Mouse (Mus musculus) macrophage (primary cell): ENCODE results near the gene Blvrb. TPM values are rescaled to one million over a fixed set of nuclear protein-coding genes. Genes with fewer than 3 reads are reported as not detected.

Experiments
- H3K27ac ChIP-seq: fragments of 350-480 bp; formaldehyde crosslinking; 2 replicates; pipeline ENCODE4 v1.9.0; 2021
- H3K36me3 ChIP-seq: fragments of 350-480 bp; formaldehyde crosslinking; 2 replicates; pipeline ENCODE4 v1.9.0; 2021; ENCODE audit errors: inconsistent target
- H3K4me3 ChIP-seq: fragments of 350-480 bp; formaldehyde crosslinking; 2 replicates; pipeline ENCODE4 v1.9.0; 2021; ENCODE audit errors: inconsistent target
- H3K79me2 ChIP-seq: fragments of 350-480 bp; formaldehyde crosslinking; 2 replicates; pipeline ENCODE4 v1.9.0; 2021; ENCODE audit errors: inconsistent target
- WGBS: methylation state at CpG from one replicate; pipeline ENCODE4 v1.1.7; 2026; ENCODE audit warnings: inconsistent platforms; ENCODE audit not compliant: missing documents; 5-methylcytosine and 5-hydroxymethylcytosine counted together
- polyA plus RNA-seq: library from polyadenylated mRNA; stranded (reverse); fragments of 250-400 nt; gene quantifications from 3 replicates; pipeline ENCODE4 v1.2.4, GENCODE M21; 2018; ENCODE audit warnings: inconsistent platforms

Gene Blvrb
- polyA plus RNA-seq, 1 experiment from 2014 or later, result 318 TPM

- no peak overlapping the region for H3K27ac ChIP-seq
These were observed 12.7 kb downstream of the Blvrb start for GRCm38 (mm10) chr7:27460477-27460876.

DNA sequence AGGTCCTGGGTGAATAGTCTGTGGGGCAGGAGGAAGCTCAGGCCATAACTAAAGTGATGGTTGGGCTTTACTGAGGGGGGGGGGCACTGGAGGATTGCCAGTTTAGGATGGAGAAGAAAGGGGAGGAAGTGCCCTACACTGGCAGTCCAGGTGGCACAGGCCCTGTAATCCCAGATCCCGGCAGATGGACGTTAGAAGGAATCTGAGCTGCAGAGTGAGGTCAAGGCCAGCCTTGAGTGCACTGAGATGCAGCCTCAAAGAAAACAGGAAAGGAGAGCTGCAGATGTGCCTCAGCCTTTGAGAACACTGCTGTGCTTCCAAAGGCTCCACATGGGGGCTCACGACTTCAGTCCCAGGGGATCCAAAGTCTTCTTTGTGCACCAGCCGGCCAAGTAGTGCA lies 19.9 kb downstream of the Blvrb start:
- 83% methylated on average over 4 of the region's 4 CpGs for WGBS
- H3K27ac ChIP-seq, result no peak overlapping the region
- H3K4me3 ChIP-seq, result no peak overlapping the region
- peaks cover 30% of the 10 kb centered on the region; the same call in 1 of the 2 replicates for H3K36me3 ChIP-seq
- H3K79me2 ChIP-seq, result no peaks in the 10 kb centered on the region

More at GRCm38 (mm10) chr7:27460477-27460876, 12.7 kb downstream of the Blvrb start:
- Histone ChIP-seq H3K36me3 (peaks cover 51% of the 10 kb centered on the region; the same call in 1 of the 2 replicates), H3K4me3 (no peak overlapping the region), H3K79me2 (peaks cover 33% of the 10 kb centered on the region)
- WGBS, result 59% methylated on average over 6 of the region's 6 CpGs

DNA sequence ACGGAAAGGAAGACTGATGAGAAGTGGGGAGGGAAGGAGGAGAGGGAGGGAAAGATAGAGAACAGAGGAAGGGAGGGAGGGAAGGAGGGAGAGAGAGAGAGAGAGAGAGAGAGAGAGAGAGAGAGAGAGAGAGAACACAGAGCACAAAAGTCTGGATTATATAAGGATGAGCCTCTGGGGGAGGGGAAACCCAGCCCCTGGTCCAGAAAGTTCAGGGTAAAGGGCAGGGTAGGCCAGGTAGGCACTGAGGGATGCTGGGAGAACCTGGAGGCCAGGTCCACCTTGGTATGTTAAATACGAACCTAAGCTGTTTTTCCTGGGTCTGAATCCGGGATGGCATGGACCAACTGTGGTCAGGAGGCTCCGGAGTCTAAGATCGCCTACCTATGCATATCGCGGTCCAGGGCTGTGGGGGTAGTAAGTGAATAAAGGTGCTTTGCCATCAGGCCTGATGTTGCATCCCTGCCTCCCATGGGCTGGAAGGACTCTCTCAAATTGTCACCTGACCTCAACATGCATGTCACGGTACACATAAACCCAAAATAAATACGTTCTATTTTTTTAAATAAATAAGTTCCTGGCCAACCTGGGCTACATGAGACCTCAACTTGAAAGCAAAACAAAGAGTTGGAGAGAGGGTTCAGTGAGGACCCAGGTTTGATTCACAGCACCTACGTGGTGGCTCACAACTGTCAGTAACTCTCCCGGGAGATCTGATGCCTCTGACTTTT lies 23.8 kb downstream of the Blvrb start:
- Histone ChIP-seq H3K36me3 (peaks cover 7% of the 10 kb centered on the region), H3K79me2 (peaks cover 19% of the 10 kb centered on the region), H3K4me3 (no peak overlapping the region), H3K27ac (no peak overlapping the region)
- 93% methylated on average over 11 of the region's 11 CpGs for WGBS

- Histone ChIP-seq H3K79me2 (peaks cover 24% of the 10 kb centered on the region), H3K27ac (peak overlapping the region; percentile 78), H3K4me3 (peak overlapping the region; percentile 96), H3K36me3 (peaks cover 13% of the 10 kb centered on the region)
- WGBS, result 3% methylated on average over 7 of the region's 7 CpGs
These were observed 24.8 kb downstream of the Blvrb start for GRCm38 (mm10) chr7:27472596-27472995.

- Histone ChIP-seq H3K79me2 (peaks cover 24% of the 10 kb centered on the region), H3K27ac (peak within 1 kb of the TSS; percentile 78), H3K4me3 (peak within 1 kb of the TSS; percentile 96), H3K36me3 (peaks cover 13% of the 10 kb centered on the region)
- WGBS, result under 1% methylated on average over 31 of the region's 36 CpGs
These were observed 25.5 kb downstream of the Blvrb start, which contains the start of gene Sertad3 for GRCm38 (mm10) chr7:27473156-27473834. Gene Sertad3 (plus strand): TSS chr7:27473768.

DNA sequence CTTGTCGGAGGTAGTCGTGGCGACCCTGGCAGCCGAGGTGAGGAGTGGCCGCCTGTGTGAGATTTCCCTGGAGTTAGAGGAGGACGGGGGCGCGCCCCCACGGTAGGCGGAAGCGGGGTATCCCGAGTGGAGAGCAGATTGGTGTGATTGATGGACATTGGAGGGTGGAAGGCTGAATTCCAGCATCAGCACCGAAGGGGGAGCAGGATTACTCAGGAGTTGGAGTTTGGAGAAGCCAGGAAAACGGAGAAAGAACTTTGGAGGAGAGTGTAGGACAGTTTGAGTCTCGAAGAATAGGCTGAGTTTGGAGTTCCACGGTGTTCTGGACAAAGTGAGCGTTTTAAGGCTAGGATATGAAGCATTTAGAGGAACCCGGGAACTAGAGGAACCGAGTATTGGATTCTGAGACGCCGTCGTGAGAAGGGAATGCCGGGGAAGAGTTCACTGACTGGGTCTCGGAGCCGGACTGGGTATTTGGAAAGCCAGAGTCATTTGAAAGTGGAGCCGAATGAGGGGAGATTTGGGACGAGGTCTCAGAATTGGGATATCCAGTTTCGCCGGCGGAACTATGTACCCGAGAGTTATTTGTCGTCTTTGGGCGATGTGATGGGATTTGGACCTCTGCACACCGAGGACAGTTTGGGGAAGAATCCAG lies 26.2 kb downstream of the Blvrb start:
- 1% methylated on average over 34 of the region's 34 CpGs for WGBS
- Histone ChIP-seq H3K27ac (peak overlapping the region; percentile 78), H3K4me3 (peak overlapping the region; percentile 96), H3K36me3 (peaks cover 13% of the 10 kb centered on the region), H3K79me2 (peaks cover 24% of the 10 kb centered on the region)

GRCm38 (mm10) chr7:27474490-27474954 lies 26.7 kb downstream of the Blvrb start:
- H3K27ac ChIP-seq, result peak overlapping the region; percentile 78
- peak overlapping the region; percentile 96 for H3K4me3 ChIP-seq
- peaks cover 13% of the 10 kb centered on the region for H3K36me3 ChIP-seq
- 0% methylated on average over 23 of the region's 23 CpGs for WGBS
- peaks cover 24% of the 10 kb centered on the region for H3K79me2 ChIP-seq

DNA sequence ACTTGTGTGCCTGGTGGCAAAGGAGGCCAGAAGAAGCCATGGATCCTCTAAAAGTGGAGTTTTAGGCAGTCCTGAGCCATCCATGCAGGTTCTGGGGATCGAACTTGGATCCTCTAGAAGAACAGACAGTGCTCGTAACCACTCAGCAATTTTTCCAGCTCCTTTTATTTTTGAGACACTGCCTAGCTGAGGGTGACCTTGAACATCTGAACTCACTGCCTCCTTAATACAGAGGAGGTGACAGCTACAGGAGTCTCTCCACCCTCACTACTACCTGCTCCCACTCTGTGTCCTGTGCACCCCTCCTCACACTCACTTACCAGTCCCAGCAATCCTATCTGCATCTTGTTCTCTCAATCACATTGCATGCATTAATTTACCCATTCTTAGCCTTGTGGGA lies 27.8 kb downstream of the Blvrb start:
- H3K4me3 ChIP-seq, result no peak overlapping the region
- H3K79me2 ChIP-seq, result peaks cover 24% of the 10 kb centered on the region
- H3K27ac ChIP-seq, result no peak overlapping the region
- WGBS, result 100% methylated on average over 2 of the region's 2 CpGs
- peaks cover 13% of the 10 kb centered on the region for H3K36me3 ChIP-seq

DNA sequence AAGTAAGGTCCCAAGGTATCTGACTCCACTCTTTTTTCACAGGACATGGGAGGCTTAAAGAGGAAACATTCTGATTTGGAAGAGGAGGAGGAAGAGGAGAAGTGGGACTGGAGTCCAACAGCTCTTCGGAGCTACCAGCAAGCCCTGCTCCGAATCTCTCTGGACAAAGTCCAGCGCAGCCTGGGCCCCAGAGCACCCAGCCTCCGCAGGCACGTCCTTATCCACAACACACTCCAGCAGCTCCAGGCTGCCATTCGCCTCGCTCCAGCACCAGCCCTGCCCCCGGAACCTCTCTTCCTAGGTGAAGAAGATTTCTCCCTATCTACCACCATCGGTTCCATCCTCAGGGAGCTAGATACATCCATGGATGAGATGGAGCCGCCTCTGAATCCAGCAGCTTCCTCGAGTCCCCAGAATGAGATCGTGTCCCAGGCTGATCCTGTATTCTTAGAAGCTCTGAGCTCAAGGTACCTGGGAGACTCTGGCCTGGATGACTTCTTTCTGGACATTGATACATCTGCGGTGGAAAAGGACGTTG lies 28.4 kb downstream of the Blvrb start:
- Histone ChIP-seq H3K79me2 (peaks cover 24% of the 10 kb centered on the region), H3K36me3 (peaks cover 13% of the 10 kb centered on the region), H3K27ac (no peak overlapping the region), H3K4me3 (no peak overlapping the region)
- WGBS, result 96% methylated on average over 14 of the region's 14 CpGs

- Histone ChIP-seq H3K79me2 (peaks cover 24% of the 10 kb centered on the region), H3K36me3 (peaks cover 13% of the 10 kb centered on the region), H3K27ac (no peak overlapping the region), H3K4me3 (no peak overlapping the region)
- 69% methylated on average over 7 of the region's 7 CpGs for WGBS
These were observed 30.8 kb downstream of the Blvrb start for GRCm38 (mm10) chr7:27478561-27478960.

DNA sequence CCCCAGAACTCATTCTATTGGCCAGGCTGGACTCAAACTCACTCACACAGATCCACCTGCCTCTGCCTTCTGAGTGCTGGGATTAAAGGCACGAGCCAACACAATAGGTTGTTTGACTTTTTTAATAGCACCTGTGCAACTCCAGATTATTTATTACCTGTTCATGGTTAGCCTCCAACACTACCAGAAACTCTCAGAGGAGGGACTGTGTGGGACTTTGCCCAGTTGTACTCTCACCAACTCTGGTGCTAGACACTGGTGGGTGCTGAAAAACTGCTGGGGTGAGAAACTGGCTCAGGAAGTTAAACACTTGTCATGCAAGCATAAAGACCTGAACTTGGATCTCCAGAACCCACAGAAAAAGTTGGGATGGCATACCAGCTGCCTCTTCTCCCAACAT lies 32.0 kb downstream of the Blvrb start:
- peaks cover 13% of the 10 kb centered on the region for H3K36me3 ChIP-seq
- no peak overlapping the region for H3K27ac ChIP-seq

DNA sequence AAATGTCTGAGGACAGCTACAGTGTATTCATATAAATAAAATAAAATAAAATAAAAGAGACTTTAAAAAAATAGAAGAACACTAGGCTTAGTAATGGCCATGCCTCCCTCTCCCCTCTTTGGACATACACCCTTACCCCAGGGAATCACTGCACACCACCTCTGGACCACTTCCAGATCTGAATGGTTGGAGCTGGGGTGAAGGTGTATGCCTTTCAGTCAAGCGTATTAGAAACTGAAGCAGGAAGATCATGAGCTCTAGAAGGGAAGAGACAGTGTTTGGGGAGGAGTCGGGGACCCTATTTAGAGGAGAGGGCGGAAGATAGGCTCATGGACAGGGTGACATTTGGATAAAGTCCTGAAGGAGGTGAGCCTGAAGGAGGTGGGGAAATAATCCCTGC lies 32.7 kb downstream of the Blvrb start:
- H3K79me2 ChIP-seq, result peaks cover 22% of the 10 kb centered on the region
- H3K4me3 ChIP-seq, result no peak overlapping the region
- peaks cover 13% of the 10 kb centered on the region for H3K36me3 ChIP-seq
- WGBS, result 87% methylated on average over 3 of the region's 3 CpGs
- H3K27ac ChIP-seq, result no peak overlapping the region

More for the DNA sequence above, 32.0 kb downstream of the Blvrb start:
- Histone ChIP-seq H3K4me3 (no peak overlapping the region), H3K79me2 (peaks cover 24% of the 10 kb centered on the region)
- WGBS, result 100% methylated on average over 1 of the region's 1 CpGs

- peak overlapping the region; percentile 17; the same call in 1 of the 2 replicates for H3K4me3 ChIP-seq
- WGBS, result 19% methylated on average over 11 of the region's 11 CpGs
- peaks cover 11% of the 10 kb centered on the region for H3K36me3 ChIP-seq
- H3K27ac ChIP-seq, result peak overlapping the region; percentile 15; the same call in 1 of the 2 replicates
- H3K79me2 ChIP-seq, result peaks cover 19% of the 10 kb centered on the region
These were observed 33.3 kb downstream of the Blvrb start for GRCm38 (mm10) chr7:27480927-27481626.

GRCm38 (mm10) chr7:27481627-27481969 lies 33.8 kb downstream of the Blvrb start:
- 0% methylated on average over 11 of the region's 12 CpGs for WGBS
- H3K79me2 ChIP-seq, result peaks cover 14% of the 10 kb centered on the region
- peak overlapping the region; percentile 72 for H3K27ac ChIP-seq
- H3K36me3 ChIP-seq, result peaks cover 5% of the 10 kb centered on the region
- peak overlapping the region; percentile 19; the same call in 1 of the 2 replicates for H3K4me3 ChIP-seq
